ENCODE assay signal across 16 mouse cellular contexts in genomic region chr9:95645926-95646325, GRCm38 (mm10). TPM values are rescaled to one million over a fixed set of nuclear protein-coding genes. Genes with fewer than 3 reads are reported as not detected.
"Had no signal": no experiment of that assay in that cellular context is flagged by ENCODE, and none has a peak within 500 bp of the region (broad histone marks: within the 10 kb centered on the region; RNA-seq: fewer than 3 reads in every experiment).

No protein-coding gene starts in this region.

- DNase-seq: heart, postnatal 14 days; heart, postnatal 36 days; heart, postnatal 4 days; kidney, adult 11 months; kidney, adult 18-20 months; kidney, adult 2 months; kidney, adult 8-10 months; kidney, adult 9 months; kidney, postnatal 10 days; kidney, postnatal 14 days; kidney, postnatal 25 days; kidney, postnatal 36 days; kidney, postnatal 4 days; layer of hippocampus, adult 9-11 months; layer of hippocampus, postnatal 36 days had no signal

RNA-seq across cellular contexts. Expression of gene Pcolce2, which starts 8.5 kb away (rescaled TPM):
- total RNA-seq: hematopoietic stem cell, adult 5-6 weeks had no signal
